Mouse (Mus musculus) fat pad, adult 2 months (tissue): ENCODE results near the gene Nt5dc2.

ENCODE experiments used
- DNase-seq: peaks from one replicate; pipeline ENCODE4 v3.0.0-alpha.2; 2011; ENCODE audit warnings: low read depth, low spot score; ENCODE audit errors: extremely low read depth

The Nt5dc2 gene

DNA sequence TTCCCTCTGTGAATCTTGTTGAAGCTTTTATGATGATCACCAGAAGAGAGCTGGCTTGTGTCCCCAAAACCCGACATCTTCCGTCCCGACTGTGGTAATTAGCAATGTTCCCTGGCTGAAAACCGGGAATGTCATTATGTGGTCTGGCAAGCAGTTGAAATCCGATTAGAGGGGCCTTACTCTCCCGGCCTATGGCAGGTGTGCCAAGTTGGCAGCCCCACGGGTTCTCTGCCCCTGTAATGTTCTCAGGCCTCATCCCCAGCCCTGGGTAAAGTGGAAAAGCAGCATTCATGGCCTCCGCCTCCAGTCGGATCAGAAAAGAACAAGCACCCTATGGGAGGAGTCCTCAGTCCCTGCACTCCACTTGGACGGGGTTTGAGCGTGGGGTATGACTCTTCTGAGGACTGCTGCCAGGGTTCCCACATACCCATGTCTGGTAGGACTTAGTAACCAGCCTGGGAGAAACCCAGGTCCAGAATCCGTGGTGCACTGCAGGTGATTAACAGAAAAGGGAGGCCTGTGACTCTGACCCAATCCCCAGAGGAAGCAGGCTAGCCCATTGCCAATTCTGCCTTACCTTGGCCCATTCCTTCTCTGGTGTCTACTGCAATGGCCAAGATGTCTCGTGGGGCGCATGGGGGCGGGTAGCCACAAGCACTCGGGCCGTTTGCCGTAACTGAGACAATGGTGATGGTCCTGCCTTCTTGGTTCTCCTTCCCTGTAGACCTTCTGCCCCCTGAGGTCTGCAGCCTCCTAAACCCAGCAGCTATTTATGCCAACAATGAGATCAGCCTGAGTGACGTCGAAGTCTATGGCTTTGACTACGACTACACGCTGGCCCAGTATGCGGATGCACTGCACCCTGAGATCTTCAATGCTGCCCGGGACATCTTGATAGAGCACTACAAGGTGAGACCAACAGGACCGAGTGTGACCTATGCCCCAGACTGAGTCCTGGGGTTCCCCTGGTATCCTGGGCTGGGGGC lies 3.5 kb downstream of the Nt5dc2 start:
- DNase-seq: peak; percentile 49

DNA sequence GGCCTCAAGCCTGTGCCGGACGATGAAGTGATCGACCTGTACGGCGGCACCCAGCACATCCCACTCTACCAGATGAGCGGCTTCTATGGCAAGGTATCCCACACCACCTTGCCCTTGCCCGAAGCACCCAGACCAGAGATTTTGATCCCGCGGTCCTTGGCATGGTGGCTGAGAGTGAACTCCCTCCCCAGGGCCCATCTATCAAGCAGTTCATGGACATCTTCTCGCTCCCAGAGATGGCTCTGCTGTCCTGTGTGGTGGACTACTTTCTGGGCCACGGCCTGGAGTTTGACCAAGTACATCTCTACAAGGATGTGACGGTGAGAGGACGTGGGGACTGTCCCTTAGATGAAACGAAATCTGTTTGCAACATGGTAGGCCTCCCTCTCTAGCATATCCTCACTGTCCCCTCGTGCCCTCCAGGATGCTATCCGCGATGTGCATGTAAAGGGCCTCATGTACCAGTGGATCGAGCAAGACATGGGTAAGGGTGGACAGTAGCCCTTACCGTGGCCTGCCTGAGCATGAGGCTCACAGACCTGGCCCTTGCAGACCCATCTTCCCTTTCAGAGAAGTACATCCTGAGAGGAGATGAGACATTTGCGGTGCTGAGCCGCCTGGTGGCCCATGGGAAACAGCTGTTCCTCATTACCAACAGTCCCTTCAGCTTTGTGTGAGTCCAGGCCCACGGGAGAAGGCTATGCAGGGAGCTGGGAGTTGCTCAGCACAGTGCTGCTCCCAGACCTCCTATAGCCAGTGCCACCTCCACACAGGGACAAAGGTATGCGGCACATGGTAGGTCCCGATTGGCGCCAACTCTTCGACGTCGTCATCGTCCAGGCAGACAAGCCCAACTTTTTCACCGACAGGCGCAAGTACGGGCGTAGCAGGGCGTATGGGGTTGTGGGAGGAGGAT lies 4.9 kb downstream of the Nt5dc2 start:
- no peak for DNase-seq

DNA sequence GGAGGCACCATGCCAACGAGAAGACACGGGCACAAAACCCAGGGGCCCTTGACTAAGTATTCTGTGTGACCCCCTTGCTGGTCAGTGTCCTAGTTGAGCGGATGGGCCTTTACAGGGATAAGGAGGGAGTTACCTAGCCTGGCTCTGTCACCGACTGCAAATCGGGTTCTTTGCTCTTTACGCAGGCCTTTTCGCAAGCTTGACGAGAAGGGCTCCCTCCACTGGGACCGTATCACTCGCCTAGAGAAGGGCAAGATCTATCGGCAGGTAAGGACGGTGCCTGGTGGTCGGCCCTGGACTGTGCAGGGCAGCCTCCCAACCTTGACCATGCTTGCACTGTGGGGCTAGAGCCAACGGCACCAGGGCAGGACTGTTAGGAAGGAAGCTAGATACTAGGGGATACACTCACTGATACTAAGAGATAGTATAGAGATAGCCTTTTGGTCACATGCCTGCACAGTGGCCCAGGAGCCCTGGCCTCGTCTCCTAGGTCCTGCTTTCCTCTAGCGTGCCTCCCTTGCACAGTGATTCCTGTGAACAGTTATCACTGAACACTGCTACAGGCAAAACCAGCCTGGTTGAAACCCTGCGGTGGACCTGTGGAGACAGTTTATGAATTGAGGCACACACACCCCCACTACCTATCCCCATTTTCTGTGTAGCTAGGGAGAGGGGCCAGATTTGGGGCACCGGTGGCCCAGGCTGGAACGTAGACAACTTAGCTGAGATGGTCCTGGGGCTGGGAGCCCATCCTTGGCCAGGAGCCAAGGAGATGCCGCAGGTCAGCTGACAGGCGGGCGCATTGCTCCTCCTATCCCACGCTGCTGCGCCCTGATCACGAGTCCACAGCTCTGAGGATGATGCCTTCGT lies 5.8 kb downstream of the Nt5dc2 start:
- DNase-seq: no peak

DNA sequence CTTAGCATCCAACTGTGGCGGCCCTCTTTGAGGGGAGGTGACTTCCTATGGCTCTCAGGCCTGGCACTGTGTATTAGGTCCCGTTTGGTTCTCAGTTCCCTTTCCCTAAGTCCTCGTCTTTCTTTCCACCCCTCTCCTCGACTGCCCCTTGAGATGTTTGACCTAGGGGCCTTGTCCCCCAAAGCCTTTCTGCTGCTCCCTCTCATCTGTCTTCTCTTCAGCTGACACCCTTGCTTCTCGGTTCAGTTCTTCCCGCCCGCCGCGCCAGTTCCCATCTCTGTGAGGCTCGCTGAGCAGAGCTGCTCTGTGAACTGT lies 6.4 kb downstream of the Nt5dc2 start:
- no peak for DNase-seq

DNA sequence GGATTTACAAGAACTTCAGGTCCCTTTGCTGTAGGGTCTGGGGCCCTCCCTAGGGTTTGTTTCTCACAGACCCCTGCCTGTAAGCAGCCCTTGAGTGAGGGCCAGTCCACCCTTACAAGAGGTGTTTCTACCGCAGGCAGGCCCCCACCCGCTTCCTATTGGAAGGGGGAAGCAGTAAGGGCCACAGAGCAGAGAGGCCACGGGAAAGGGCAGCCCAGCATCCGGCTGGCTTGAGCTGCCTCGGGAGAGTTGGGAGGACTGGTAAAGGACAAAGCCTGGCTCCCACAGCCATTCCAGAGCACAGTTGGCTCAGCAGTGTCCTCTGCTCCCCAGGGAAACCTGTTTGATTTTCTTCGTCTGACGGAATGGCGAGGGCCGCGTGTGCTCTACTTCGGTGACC lies 6.9 kb downstream of the Nt5dc2 start:
- DNase-seq: no peak

DNA sequence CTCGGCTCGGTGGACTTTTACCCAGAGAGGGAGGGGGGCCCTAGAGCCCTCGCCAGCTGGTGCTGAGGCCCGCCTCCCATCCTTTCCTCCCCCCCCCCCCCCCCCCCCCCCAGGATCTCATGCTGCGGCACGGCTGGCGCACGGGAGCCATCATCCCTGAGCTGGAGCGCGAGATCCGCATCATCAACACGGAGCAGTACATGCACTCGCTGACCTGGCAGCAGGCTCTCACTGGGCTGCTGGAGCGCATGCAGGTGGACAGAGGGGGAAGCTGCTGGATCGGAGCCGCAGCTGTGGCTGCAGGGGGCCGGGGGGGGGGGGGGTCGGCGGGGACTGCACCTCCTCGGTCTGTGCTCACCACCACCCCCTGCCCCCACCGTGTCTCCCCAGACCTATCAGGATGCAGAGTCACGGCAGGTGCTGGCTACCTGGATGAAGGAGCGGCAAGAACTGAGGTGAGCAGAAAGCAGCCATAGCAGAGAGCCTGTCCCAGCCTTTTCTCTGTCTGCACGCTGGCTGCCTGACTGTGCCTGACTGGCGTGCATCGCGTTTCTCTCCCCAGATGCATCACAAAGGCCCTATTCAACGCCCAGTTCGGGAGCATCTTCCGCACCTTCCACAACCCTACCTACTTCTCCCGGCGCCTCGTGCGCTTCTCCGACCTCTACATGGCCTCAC lies 7.5 kb downstream of the Nt5dc2 start:
- DNase-seq: no peak

DNA sequence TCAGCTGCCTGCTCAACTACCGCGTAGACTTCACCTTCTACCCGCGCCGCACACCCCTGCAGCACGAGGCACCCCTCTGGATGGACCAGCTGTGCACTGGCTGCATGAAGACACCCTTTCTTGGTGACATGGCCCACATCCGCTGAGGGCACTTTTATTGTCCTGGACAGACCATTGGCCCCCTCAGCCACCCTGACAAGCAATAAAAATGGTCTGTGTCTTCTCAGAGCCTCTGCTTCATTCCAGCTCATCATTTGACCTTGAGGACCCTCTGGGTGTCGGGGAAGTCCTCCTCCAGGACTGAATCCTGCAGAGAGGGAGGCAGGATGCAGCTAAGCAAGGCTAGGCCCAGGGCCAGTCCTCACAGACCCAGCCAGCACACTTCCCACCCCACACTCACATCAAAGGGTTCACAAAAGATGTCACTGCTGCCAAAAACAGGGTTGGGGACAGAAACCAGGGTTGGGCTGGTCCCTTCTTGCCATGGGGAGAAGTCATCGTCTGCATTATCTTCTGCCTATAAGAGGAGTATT lies 8.1 kb downstream of the Nt5dc2 start:
- DNase-seq: no peak

DNA sequence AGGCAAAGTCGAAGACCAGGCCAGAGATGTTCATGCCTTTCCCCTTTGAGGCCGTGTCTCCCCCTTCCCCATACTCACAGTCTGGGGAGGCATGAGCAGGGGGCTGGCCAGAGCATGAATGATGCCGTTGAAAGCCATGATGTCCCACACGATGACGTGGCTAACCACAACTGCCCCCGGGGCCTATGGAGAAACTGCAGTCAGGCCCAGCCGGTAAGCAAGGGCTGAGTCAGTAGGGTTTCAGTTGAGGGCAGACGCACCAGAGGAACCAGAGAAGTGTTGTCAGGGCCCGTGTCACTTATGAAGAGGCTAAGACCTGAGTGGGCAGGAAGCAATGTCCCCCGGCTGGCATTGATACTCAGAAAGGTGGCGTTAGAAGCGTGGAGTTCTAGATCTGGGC lies 8.8 kb downstream of the Nt5dc2 start:
- no peak for DNase-seq

DNA sequence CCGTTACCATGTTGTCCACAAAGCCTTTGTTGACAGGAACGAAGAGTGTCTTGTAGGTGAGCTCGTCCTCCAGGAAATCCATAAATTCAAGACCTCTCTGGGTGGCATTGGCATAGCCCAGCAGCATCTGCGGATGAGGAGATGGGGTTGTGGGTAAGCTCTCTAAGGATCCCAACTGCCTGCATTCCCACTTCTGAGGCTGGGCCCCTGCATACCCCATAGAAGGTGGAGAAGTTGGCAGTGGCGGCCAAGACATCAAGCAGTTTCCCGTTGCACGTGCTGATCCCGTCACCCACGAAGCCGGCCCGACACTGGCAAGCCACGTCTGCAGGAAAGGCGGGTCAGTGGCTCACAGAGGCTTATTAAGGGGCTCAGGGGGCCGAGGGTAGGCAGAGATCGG lies 9.3 kb downstream of the Nt5dc2 start:
- DNase-seq: no peak

DNA sequence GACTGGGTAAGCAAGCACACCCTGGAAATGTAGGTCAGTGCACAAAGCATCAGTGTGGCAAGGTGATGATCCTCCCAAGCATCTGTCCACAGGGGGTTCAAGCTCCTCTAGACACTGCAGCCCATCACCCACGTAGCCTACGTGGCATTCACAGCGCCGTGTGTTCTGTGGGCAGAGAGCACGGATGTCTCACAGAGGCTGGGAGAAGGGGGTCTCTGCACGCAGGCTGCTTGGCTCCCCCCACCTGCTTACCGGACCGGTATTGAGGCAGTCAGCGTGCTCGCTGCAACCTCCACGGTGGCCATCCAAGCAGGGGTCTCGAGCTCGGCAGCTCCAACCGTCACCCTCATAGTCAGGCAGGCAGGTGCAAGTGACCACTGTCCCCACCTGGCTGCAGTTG lies 10.2 kb downstream of the Nt5dc2 start:
- no peak for DNase-seq

DNA sequence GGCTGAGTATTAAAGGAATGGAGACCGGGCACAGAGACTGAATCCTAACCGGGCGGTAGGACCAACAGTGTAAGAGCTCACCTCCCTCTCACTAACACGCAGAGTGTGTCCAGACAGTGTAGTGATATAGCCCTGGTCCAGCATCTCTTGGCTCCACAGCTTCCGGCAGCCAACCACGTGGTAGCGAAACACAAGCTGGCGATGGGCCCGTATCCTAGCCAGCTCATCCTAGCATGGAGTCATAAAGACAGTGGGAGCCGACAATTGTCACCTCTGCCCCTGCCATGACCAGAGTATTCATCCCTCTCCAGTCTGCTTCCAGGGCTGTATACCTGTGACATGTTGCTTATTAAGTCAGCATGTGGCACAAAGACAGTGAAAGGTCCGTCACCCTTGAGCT lies 14.8 kb downstream of the Nt5dc2 start:
- no peak for DNase-seq

DNA sequence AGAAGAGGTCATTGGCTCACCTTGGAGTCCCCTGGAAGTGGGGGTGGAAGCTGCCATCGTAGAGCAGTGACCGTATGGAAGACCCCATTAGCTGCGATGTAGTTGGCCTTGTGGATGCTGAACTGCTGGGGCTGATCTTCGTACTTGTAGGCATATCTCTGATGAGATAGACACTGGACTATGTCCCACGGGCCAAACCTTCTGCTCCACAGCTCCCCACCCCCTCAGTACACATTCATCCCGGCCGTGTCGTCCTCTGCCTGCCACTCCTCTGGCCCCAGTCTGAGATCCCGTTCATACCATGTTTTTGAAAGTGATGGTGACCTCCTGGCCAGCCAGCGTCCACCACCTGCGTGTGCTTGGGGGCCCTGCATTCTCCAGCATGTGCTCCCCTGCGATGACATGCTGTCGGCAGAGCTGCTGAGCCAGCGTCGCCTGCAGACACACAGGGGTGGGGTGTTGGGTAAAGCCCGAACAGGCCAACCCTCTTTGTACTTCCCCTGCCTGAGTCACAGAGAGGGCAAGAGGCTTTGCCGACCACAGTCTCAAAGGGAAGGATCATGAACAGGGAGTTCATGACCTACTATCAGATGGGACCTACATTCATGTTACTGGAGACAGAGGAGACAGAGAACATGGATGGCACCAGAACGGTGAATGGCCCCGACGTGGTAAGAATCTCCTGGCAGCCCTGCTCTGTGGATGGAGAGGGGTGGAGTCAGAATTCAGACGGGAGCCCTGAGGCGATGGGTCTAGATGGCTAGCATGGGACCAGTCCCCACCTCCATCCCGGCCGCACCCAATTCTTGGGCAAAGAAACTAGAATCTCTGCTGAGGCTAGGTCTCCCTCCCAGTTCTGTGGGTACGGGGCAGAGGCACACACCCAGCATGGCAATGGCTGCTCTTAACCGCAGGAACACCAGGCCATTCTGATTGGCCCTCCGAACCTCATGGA lies 29.6 kb downstream of the Nt5dc2 start:
- no peak for DNase-seq

DNA sequence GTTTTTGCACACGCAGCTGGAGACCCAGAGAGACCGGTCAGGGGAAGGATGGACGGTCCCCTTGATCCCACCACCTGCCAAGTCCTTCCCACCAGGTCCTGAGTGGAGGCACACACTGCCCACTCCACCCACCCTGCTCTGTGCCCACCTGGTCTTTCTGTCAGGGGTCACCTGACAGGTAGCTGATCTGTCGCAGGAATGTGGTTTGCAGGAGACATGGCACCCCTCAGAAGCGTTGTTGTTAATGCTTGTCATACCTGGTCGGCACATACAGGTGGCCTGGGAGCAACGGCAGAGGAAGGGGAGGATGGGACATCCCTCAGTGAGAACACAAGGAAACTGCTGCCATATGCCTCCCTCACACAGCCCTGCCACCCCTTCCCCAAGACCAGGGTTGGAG lies 30.3 kb downstream of the Nt5dc2 start:
- DNase-seq: no peak

DNA sequence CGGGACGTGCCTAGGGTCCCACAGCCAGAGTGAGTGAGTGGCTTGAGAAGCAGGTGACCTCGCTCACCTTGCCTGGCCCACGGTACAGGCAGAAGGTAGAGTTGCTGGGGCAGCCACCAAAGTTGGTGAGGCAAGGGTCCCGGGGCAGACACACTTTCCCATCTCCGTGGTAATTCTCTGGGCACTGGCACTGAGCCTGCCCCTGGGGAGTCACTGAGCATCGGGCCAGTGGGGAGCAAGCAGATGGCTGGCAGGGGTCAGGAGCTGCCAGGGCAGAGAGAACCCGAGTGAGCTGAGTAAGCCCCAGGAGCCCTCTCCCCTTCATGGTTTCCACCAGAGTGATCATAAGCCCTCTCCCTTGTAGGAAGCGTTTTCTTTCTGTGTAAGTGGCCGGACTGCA lies 30.8 kb downstream of the Nt5dc2 start:
- DNase-seq: no peak

DNA sequence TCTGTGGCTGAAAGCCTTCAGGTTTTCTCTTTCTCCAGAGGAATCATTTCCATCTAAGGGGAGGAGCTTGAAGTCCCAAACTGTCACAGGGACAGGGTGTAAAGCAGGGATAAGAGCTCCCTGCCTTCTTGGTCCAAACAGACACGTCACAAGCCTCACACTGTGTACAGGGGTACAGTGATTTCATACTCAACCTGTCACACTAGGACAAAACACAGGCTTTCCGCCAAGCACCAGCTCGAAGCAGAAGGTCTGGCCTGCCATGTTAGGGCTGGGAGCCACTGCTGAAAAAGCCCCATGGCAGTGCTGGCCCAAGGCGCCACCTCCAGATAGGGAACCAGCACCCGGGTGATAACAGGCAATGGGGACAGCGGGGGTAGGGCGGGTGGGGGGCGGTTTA lies 33.2 kb downstream of the Nt5dc2 start:
- DNase-seq: no peak

DNA sequence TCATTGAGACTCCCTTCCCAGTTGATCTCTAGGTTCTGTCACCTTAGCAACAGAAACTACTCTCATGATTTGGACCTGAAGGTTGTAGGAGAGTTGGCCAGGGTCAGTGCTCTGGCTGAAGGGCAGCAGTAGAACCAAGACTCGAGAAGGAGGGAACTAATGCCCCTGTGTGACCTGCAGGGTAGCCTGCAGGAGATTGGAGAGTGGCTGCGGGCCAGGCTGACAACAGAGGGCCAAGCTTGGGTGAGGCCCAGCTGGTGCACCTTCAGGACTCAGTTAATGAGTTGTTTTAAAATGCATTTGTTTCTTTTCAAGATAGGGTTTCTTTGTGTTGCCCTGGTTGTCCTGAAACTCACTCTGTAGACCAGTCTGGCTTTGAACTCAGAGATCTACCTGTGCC lies 34.2 kb downstream of the Nt5dc2 start:
- DNase-seq: no peak

DNA sequence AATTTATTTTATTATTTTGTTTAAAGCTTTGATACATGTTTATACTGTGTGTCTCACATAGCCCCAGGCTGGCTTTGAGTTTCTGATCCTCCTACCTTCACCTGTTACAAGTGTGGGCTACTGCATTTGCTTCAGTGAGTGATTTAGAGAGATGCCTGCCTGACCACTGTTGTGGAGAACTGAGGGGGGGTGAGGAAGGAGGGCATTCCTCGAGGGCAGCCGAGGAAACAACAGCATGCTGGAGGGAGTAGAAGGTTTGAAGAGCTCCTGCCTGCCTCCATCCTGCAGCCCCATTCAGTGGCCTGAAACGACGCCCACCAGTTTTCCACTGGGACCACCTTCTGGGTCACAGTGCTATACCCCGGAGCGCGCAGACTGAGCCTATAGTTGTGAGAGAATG lies 34.6 kb downstream of the Nt5dc2 start:
- DNase-seq: no peak

DNA sequence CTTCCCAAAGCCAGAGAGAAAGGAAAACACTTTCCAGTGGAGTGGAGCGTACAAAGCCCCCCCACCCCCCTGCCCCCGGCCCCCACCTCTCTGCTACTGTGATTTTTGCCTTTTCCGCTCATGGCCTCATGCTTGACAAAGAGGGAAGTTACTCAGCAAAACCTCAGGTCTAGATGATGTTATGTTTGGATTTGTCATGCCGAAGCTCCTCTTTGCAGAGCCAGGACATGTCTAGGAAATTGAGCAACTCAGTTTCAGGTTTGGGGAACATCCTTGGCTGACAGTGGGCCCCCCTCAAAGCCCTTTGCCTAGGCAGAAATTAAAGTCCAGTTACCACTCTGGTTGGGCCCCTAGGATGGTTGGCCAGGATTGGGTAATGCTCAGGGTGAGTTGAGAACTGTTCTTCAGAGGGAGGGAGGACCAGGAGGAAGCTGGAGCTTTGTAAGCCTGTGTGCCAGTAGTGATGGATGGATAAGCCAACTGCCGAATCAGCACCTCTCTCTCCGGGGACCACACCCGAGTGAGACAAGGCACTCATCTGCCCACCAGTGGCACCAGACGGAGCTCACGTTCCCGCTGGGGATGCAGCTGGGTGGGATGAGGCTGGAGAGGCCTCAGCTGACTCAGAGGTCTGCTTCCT lies 35.3 kb downstream of the Nt5dc2 start:
- DNase-seq: no peak

DNA sequence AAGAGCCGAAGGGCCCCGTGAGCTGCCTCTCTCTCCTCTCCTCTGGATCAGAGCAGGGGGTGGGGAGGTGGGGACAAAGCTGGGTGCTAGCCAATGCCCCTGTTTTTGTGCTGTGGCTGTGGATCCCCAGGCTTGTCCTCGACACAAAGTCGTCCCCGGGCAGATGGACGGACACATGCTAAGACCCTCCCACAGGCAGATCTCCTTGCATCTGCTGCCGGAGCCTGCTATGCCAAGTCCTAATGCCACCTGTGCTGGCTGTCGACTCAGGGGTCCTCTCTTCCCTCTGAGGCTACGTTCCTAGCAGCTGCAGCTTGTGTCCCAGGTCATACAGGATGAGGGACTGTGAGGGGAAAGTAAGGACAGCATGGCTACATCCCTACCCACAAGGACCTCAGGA lies 36.0 kb downstream of the Nt5dc2 start:
- no peak for DNase-seq
